Mouse (Mus musculus): Measurements from ENCODE around the gene Bphl. TPM values are rescaled to one million over a fixed set of nuclear protein-coding genes. Genes with fewer than 3 reads are reported as not detected.
A peak's percentile ranks its signal among the peaks of the same experiment; 100 is the strongest.

Gene Bphl
- polyA plus RNA-seq, 1 experiment, result 51.4 TPM

GRCm38 (mm10) chr13:34046421-34047012 is 9.1 kb downstream of the Bphl start:
- peaks cover 4% of the 10 kb centered on the region for H3K4me1 ChIP-seq (ENCODE audit: control insufficient read depth, insufficient read depth, low read length)
- TF ChIP-seq POLR2A (IDR thresholded peaks at IDR 0.05; ENCODE audit: extremely low read depth, insufficient read depth, low read length), result no peak
- peak; percentile 94 for TF ChIP-seq CTCF (IDR thresholded peaks at IDR 0.05; ENCODE audit: extremely low read depth, insufficient read depth, low read length)
- H3K4me3 ChIP-seq (ENCODE audit: insufficient read depth, low read length), result no peak overlapping the region
- no peak overlapping the region for H3K27ac ChIP-seq (ENCODE audit: insufficient read depth, low read length)

- Histone ChIP-seq H3K27ac (ENCODE audit: insufficient read depth, low read length) (no peak overlapping the region), H3K4me1 (ENCODE audit: control insufficient read depth, insufficient read depth, low read length) (peaks cover 4% of the 10 kb centered on the region), H3K4me3 (ENCODE audit: insufficient read depth, low read length) (no peak overlapping the region)
- TF ChIP-seq CTCF (IDR thresholded peaks at IDR 0.05; ENCODE audit: extremely low read depth, insufficient read depth, low read length) (no peak), POLR2A (IDR thresholded peaks at IDR 0.05; ENCODE audit: extremely low read depth, insufficient read depth, low read length) (no peak)
Observed at GRCm38 (mm10) chr13:34047526-34047925, 10.1 kb downstream of the Bphl start.

GRCm38 (mm10) chr13:34050479-34050878 is 13.1 kb downstream of the Bphl start:
- no peak overlapping the region for H3K4me3 ChIP-seq (ENCODE audit: insufficient read depth, low read length)

GRCm38 (mm10) chr13:34051692-34052091 is 14.3 kb downstream of the Bphl start:
- Histone ChIP-seq H3K4me1 (ENCODE audit: control insufficient read depth, insufficient read depth, low read length) (peaks cover 4% of the 10 kb centered on the region), H3K4me3 (ENCODE audit: insufficient read depth, low read length) (no peak overlapping the region), H3K27ac (ENCODE audit: insufficient read depth, low read length) (no peak overlapping the region)
- no peak for TF ChIP-seq CTCF (IDR thresholded peaks at IDR 0.05; ENCODE audit: extremely low read depth, insufficient read depth, low read length)
- TF ChIP-seq POLR2A (IDR thresholded peaks at IDR 0.05; ENCODE audit: extremely low read depth, insufficient read depth, low read length), result no peak

More at GRCm38 (mm10) chr13:34050479-34050878, 13.1 kb downstream of the Bphl start:
- Histone ChIP-seq H3K4me1 (ENCODE audit: control insufficient read depth, insufficient read depth, low read length) (peaks cover 4% of the 10 kb centered on the region), H3K27ac (ENCODE audit: insufficient read depth, low read length) (no peak overlapping the region)
- TF ChIP-seq CTCF (IDR thresholded peaks at IDR 0.05; ENCODE audit: extremely low read depth, insufficient read depth, low read length) (no peak), POLR2A (IDR thresholded peaks at IDR 0.05; ENCODE audit: extremely low read depth, insufficient read depth, low read length) (no peak)

- Histone ChIP-seq H3K4me3 (ENCODE audit: insufficient read depth, low read length) (no peak overlapping the region), H3K4me1 (ENCODE audit: control insufficient read depth, insufficient read depth, low read length) (peaks cover 4% of the 10 kb centered on the region), H3K27ac (ENCODE audit: insufficient read depth, low read length) (no peak overlapping the region)
- TF ChIP-seq POLR2A (IDR thresholded peaks at IDR 0.05; ENCODE audit: extremely low read depth, insufficient read depth, low read length) (no peak), CTCF (IDR thresholded peaks at IDR 0.05; ENCODE audit: extremely low read depth, insufficient read depth, low read length) (no peak)
Observed at GRCm38 (mm10) chr13:34053673-34054282, 16.4 kb downstream of the Bphl start.

GRCm38 (mm10) chr13:34054391-34054790 is 17.0 kb downstream of the Bphl start:
- TF ChIP-seq POLR2A (IDR thresholded peaks at IDR 0.05; ENCODE audit: extremely low read depth, insufficient read depth, low read length), result no peak
- no peak for TF ChIP-seq CTCF (IDR thresholded peaks at IDR 0.05; ENCODE audit: extremely low read depth, insufficient read depth, low read length)
- Histone ChIP-seq H3K4me1 (ENCODE audit: control insufficient read depth, insufficient read depth, low read length) (peaks cover 4% of the 10 kb centered on the region), H3K4me3 (ENCODE audit: insufficient read depth, low read length) (no peak overlapping the region), H3K27ac (ENCODE audit: insufficient read depth, low read length) (no peak overlapping the region)

GRCm38 (mm10) chr13:34054983-34055382 is 17.6 kb downstream of the Bphl start:
- Histone ChIP-seq H3K4me1 (ENCODE audit: control insufficient read depth, insufficient read depth, low read length) (peaks cover 4% of the 10 kb centered on the region), H3K4me3 (ENCODE audit: insufficient read depth, low read length) (no peak overlapping the region), H3K27ac (ENCODE audit: insufficient read depth, low read length) (no peak overlapping the region)
- TF ChIP-seq CTCF (IDR thresholded peaks at IDR 0.05; ENCODE audit: extremely low read depth, insufficient read depth, low read length), result no peak

GRCm38 (mm10) chr13:34057252-34057651 is 19.9 kb downstream of the Bphl start:
- Histone ChIP-seq H3K4me1 (ENCODE audit: control insufficient read depth, insufficient read depth, low read length) (no peaks in the 10 kb centered on the region), H3K4me3 (ENCODE audit: insufficient read depth, low read length) (no peak overlapping the region), H3K27ac (ENCODE audit: insufficient read depth, low read length) (no peak overlapping the region)
- no peak for TF ChIP-seq CTCF (IDR thresholded peaks at IDR 0.05; ENCODE audit: extremely low read depth, insufficient read depth, low read length)
- TF ChIP-seq POLR2A (IDR thresholded peaks at IDR 0.05; ENCODE audit: extremely low read depth, insufficient read depth, low read length), result no peak

GRCm38 (mm10) chr13:34060061-34060460 is 22.7 kb downstream of the Bphl start:
- H3K27ac ChIP-seq (ENCODE audit: insufficient read depth, low read length), result no peak overlapping the region
- TF ChIP-seq CTCF (IDR thresholded peaks at IDR 0.05; ENCODE audit: extremely low read depth, insufficient read depth, low read length) (no peak), POLR2A (IDR thresholded peaks at IDR 0.05; ENCODE audit: extremely low read depth, insufficient read depth, low read length) (no peak)
- no peaks in the 10 kb centered on the region for H3K4me1 ChIP-seq (ENCODE audit: control insufficient read depth, insufficient read depth, low read length)

GRCm38 (mm10) chr13:34062466-34062865 is 25.1 kb downstream of the Bphl start:
- no peak for TF ChIP-seq CTCF (IDR thresholded peaks at IDR 0.05; ENCODE audit: extremely low read depth, insufficient read depth, low read length)
- TF ChIP-seq POLR2A (IDR thresholded peaks at IDR 0.05; ENCODE audit: extremely low read depth, insufficient read depth, low read length), result no peak
- Histone ChIP-seq H3K27ac (ENCODE audit: insufficient read depth, low read length) (no peak overlapping the region), H3K4me3 (ENCODE audit: insufficient read depth, low read length) (no peak overlapping the region), H3K4me1 (ENCODE audit: control insufficient read depth, insufficient read depth, low read length) (peaks cover 2% of the 10 kb centered on the region; the same call in 1 of the 2 replicates)

More at GRCm38 (mm10) chr13:34060061-34060460, 22.7 kb downstream of the Bphl start:
- H3K4me3 ChIP-seq (ENCODE audit: insufficient read depth, low read length), result no peak overlapping the region

Measured in cortical plate, adult 2 months (tissue).